Mouse (Mus musculus) kidney, embryonic 16.5 days (tissue): ENCODE data around the gene Gm17332. TPM values are rescaled to one million over a fixed set of nuclear protein-coding genes. Genes with fewer than 3 reads are reported as not detected.

Experiments used
- ATAC-seq: fragments of 200-750 bp; cut with Nextera tagmentation; 2 replicates; pipeline ENCODE4 v1.8.0; 2017; ENCODE audit warnings: moderate TSS enrichment; ENCODE audit not compliant: low FRiP score, low TSS enrichment
- H3K27ac ChIP-seq: fragments of 300-500 bp; sonication (generic); 2 replicates; pipeline ENCODE4 v1.5.1; 2014; ENCODE audit warnings: low read length
- H3K27me3 ChIP-seq: fragments of 300-500 bp; sonication (generic); 2 replicates; pipeline ENCODE4 v1.6.1; 2014; ENCODE audit warnings: low read length, control low read depth, mixed read lengths; ENCODE audit not compliant: insufficient read depth
- H3K36me3 ChIP-seq: fragments of 300-500 bp; sonication (generic); 2 replicates; pipeline ENCODE4 v1.6.1; 2014; ENCODE audit warnings: low read length, control low read depth, mixed read lengths; ENCODE audit not compliant: insufficient read depth
- H3K4me1 ChIP-seq: fragments of 300-500 bp; sonication (generic); 2 replicates; pipeline ENCODE4 v1.6.1; 2014; ENCODE audit warnings: low read length, control low read depth, mixed read lengths; ENCODE audit not compliant: insufficient read depth
- H3K4me2 ChIP-seq: fragments of 300-500 bp; sonication (generic); replicated peaks from 2 replicates; pipeline ENCODE4 v1.6.1; 2014; ENCODE audit warnings: low read depth, low read length
- H3K4me3 ChIP-seq: fragments of 300-500 bp; sonication (generic); 2 replicates; pipeline ENCODE4 v1.5.1; 2014; ENCODE audit warnings: mild to moderate bottlenecking, low read length
- H3K9ac ChIP-seq: fragments of 300-500 bp; sonication (generic); replicated peaks from 2 replicates; pipeline ENCODE4 v1.6.1; 2014; ENCODE audit warnings: low read length
- H3K9me3 ChIP-seq: fragments of 300-500 bp; sonication (generic); 2 replicates; pipeline ENCODE4 v1.6.1; 2016; ENCODE audit warnings: low read length, control low read depth
- WGBS: fragments of 180-500 bp; shearing (Covaris S2); extraction: QIAGEN DNeasy Blood & Tissue Kit; methylation state at CpG from one replicate; pipeline ENCODE4 v1.1.7; 2014; 5-methylcytosine and 5-hydroxymethylcytosine counted together
- polyA plus RNA-seq: library from polyadenylated mRNA; unstranded; fragments of >200 nt; fragmentation: Nextera tagmentation; extraction: Ambion mirVana; gene quantifications from 2 replicates; pipeline ENCODE4 v1.2.1, GENCODE M21; 2015

Gene Gm17332
- not detected in 2 replicates for polyA plus RNA-seq

DNA sequence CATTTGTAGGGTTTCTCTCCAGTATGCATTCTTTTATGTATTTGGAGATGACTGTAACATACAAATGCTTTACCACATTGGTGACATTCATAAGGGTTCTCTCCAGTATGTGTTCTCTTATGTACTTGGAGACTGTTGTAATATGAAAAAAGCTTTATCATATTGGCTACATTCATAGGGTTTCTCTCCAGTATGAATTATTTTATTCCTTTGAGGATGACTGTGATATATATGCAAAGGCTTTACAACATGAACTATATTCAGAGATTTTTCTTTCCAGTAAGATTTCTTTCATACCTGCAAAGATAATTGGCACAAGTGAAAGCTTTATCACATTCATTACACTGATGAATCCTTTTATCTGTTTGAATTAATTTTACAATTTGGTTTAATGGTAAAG, at the start of gene Gm17332:
Gm17332 (minus strand) TSS at position 101 of the 400 bp plus-strand sequence.
- peaks cover 7% of the 10 kb centered on the region; the same call in 1 of the 2 replicates for H3K9me3 ChIP-seq
- no peaks in the 10 kb centered on the region for H3K36me3 ChIP-seq
- H3K27me3 ChIP-seq, result no peaks in the 10 kb centered on the region
- H3K4me1 ChIP-seq, result no peaks in the 10 kb centered on the region
- H3K9ac ChIP-seq, result no peak within 1 kb of the TSS
- no peak within 1 kb of the TSS for H3K4me3 ChIP-seq
- H3K27ac ChIP-seq, result no peak within 1 kb of the TSS
- no peak within 1 kb of the TSS for H3K4me2 ChIP-seq
- no peak for ATAC-seq

DNA sequence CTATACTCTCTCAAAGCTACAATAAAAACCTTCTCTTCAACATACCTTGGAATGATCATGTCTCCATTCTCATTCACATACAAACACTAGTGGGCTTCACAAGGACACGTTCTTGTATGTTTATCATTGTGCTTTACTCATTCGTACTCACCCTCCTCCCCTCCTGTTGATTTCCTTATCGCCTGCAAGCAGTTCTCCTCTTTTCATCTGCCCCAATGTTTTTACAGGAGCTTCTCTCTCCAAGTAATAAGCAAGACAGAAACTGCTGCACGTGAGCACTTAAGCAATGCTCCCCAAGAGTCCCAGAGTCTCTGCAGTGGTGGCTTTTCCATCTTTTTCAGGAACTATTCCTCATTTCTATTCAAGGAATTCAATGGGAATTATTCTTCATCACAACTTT, 47.7 kb upstream of the Gm17332 start:
- Histone ChIP-seq H3K27me3 (no peaks in the 10 kb centered on the region), H3K9ac (no peak overlapping the region), H3K27ac (no peak overlapping the region), H3K4me2 (no peak overlapping the region), H3K4me1 (no peaks in the 10 kb centered on the region), H3K36me3 (no peaks in the 10 kb centered on the region), H3K9me3 (no peaks in the 10 kb centered on the region), H3K4me3 (no peak overlapping the region)
- ATAC-seq, result no peak
- WGBS, result 71% methylated on average over 4 of the region's 4 CpGs

DNA sequence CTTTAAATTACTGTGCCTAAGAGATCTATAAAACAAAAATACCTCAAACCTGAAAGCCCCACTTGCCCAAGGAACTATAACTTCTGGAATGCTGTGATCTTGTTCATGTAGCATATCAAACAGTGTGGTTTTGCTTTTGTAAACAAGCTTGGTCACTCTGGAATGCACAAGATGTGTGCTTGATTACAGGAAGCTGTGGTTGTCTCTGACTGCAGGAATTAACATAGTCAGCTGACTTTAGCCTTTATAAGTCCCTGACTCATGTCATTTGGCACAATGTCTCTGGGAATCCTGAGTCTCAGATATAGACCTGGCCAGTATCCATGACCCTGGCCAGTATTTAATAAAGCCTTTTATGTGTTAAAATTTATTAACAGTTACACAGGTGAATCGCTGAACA, 43.1 kb upstream of the Gm17332 start:
- Histone ChIP-seq H3K4me3 (no peak overlapping the region), H3K9me3 (no peaks in the 10 kb centered on the region), H3K27ac (no peak overlapping the region), H3K4me2 (no peak overlapping the region), H3K9ac (no peak overlapping the region), H3K4me1 (no peaks in the 10 kb centered on the region), H3K27me3 (no peaks in the 10 kb centered on the region), H3K36me3 (no peaks in the 10 kb centered on the region)
- WGBS, result 75% methylated on average over 1 of the region's 1 CpGs
- ATAC-seq, result peak; percentile 59; the same call in 1 of the 2 replicates

DNA sequence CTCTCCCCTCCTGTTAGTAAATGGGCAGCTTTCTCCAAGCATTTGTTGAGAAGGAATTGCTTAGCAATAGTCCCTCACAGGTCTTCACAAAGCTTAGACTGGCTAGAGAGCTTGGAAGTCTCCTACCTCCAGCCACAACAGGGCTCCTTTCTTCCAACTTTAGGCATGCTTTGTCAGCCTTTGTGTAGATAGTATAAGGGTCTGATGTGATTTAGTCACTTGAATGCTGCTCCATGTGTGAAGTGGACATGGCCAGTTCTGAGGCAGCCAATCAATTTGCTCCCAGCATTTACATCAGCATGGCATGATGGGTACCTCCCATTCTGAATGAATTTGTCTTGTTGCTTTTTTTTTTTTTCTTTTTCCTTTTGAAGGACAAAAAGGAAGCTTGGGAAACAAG, 35.7 kb upstream of the Gm17332 start:
- H3K27me3 ChIP-seq, result no peaks in the 10 kb centered on the region
- H3K4me2 ChIP-seq, result no peak overlapping the region
- ATAC-seq, result no peak
- no peak overlapping the region for H3K4me3 ChIP-seq
- no peaks in the 10 kb centered on the region for H3K9me3 ChIP-seq
- no peak overlapping the region for H3K27ac ChIP-seq
- H3K36me3 ChIP-seq, result no peaks in the 10 kb centered on the region
- H3K9ac ChIP-seq, result no peak overlapping the region
- H3K4me1 ChIP-seq, result no peaks in the 10 kb centered on the region

DNA sequence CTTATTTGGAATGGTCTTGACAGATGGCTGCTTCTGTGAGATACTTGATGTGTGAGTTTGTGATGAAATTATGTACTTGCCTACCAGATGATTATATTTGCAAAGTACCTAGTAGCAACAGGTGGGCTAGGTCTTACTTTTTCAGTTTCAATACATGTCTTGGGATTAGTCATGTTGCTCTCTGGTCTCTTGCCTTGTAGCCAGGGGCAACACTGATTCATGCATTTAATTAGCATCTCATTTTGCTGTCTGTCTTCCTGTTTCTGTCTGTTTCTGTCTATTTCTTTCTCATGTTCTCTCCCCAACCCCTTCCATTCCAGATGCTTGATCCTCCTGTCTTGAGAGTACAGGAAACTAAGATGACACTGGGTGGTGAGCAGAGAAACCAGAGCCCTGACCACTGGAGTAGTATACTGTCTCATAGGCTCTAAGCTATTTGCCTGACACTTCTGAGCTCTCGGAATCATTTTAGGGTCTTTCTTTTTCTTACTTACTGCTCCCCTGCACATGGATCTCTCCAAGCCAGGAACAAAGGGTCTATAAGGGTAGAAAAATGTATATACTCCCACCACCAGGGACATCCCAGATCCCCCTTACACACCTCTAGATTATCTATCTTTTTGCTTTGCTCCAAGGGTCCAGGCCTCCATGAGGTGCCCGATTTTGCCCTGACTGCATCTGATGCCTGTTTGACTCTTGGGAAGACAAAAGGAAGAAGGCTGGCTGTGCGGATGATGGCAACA, 13.5 kb upstream of the Gm17332 start:
- 81% methylated on average over 3 of the region's 3 CpGs for WGBS
- ATAC-seq, result no peak

DNA sequence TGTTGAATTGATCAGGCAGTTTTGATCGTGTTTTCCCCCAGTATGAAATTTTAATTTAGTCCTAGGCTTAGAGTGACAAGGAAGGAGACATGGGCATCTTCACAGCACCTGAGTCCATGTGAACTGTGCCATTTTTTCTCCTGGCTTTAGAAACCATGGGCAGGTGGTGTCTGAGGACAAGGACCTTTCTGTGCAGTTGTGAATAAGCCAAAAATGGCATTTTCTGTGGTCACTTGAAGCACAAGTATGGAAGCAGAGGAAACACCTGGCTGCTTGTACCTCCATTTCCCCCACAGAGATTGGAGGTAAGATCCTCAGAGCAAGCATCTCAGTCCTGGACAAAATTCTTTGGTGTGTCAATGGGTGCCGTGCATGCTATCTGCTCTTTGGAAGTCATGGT, 12.5 kb upstream of the Gm17332 start:
- Histone ChIP-seq H3K9ac (no peak overlapping the region), H3K9me3 (no peaks in the 10 kb centered on the region), H3K4me2 (no peak overlapping the region), H3K4me3 (no peak overlapping the region), H3K27me3 (no peaks in the 10 kb centered on the region), H3K27ac (no peak overlapping the region), H3K36me3 (no peaks in the 10 kb centered on the region), H3K4me1 (no peaks in the 10 kb centered on the region)
- 89% methylated on average over 2 of the region's 2 CpGs for WGBS
- no peak for ATAC-seq

More for the DNA sequence above, 13.5 kb upstream of the Gm17332 start:
- H3K4me3 ChIP-seq, result no peak overlapping the region
- H3K9me3 ChIP-seq, result no peaks in the 10 kb centered on the region
- no peaks in the 10 kb centered on the region for H3K36me3 ChIP-seq
- H3K4me2 ChIP-seq, result no peak overlapping the region
- no peaks in the 10 kb centered on the region for H3K4me1 ChIP-seq
- no peak overlapping the region for H3K27ac ChIP-seq
- H3K27me3 ChIP-seq, result no peaks in the 10 kb centered on the region
- no peak overlapping the region for H3K9ac ChIP-seq

DNA sequence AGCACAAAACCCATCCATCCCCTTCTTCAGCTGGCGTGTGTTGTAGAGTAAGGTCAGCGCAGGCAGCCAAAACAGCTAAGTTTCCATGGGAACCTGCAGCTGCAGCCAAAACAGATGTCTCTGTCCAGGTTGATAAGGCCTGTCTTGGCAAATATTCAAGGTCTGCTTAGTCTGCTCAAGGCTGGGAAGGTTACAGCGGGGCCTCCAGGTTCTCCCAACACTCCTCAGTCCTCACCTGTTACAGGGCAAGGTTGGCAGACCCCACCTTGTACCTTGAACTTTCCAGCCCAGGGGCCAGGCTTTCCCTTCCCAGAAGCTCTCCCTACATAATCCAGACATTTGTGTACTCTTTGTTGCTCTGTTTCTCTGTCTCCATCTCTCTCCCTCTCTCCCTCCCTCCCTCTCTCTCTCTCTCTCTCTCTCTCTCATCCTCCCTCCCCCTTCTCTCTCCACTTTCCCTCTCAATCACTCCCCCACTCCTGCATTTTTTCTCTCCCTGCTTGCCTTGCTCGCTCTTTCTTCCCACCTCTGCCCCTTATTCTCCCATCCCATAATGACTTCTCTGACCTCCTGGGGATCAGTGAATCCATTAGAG, 12.1 kb downstream of the Gm17332 start:
- Histone ChIP-seq H3K9me3 (no peaks in the 10 kb centered on the region), H3K9ac (no peak overlapping the region), H3K36me3 (no peaks in the 10 kb centered on the region), H3K27ac (no peak overlapping the region), H3K4me2 (peak overlapping the region; percentile 65), H3K27me3 (no peaks in the 10 kb centered on the region), H3K4me3 (no peak overlapping the region), H3K4me1 (no peaks in the 10 kb centered on the region)
- WGBS, result 4% methylated on average over 3 of the region's 4 CpGs
- ATAC-seq, result peak; percentile 76

DNA sequence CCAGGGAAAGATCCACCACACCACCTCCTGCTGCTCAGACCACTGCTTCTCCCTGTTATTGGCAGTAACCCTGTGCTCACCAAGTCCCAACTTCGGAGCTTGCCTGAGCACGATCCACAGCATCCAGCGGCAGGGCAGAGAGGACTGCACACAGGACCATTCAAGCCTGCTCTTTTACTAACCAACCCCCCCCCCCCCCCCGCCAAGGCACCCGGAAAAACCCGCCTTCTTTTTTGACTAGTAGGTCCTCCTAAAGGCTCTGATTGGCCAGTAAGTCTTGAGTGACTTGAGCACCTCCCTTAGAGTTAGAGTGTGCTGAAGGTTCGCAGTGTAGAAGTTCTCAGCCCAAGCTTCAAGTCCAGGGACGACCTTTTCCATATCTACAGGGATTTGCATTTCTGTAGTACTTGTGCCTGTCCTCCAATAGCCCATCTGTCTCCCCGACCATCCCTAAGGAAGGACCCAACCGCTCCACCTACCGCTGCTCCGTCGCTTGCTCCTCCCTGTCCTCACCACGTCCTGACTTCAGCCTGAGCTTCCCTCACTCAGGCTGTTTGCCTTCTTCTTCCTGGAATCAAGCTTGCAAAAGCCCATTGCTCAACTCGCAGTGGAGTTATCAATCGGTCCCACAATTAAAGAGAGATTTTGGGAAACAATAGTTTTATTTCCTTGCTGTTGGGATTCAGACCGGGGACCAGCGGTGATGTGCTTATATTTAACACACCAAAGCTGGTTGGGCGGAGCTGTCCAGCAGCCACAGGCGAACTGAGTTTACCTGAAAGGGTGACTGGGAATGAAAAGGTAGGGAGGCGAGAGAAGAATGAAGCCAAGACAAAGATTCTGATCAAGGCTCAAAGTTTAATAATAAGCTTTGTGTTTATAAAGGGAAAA, 12.9 kb downstream of the Gm17332 start:
- Histone ChIP-seq H3K4me1 (no peaks in the 10 kb centered on the region), H3K27me3 (no peaks in the 10 kb centered on the region), H3K36me3 (no peaks in the 10 kb centered on the region), H3K27ac (no peak overlapping the region), H3K9me3 (no peaks in the 10 kb centered on the region), H3K4me3 (peak overlapping the region; percentile 44), H3K9ac (no peak overlapping the region), H3K4me2 (peak overlapping the region; percentile 65)
- 2% methylated on average over 21 of the region's 21 CpGs for WGBS
- peak; percentile 82 for ATAC-seq

DNA sequence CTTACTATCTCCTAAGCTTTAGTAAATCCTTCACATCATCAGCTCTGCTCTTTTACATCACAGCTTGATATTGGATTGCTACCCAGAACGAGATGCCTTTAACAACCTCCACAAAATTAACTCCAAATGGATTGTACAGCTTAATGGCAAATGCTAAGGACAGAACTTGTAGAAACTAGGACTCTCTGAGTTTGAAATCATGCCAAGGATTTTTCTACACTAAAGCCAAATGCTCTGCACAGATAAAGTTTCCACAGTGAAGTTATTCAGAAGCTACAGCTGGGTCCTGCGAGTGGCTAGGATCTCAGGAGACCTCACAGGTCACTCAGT, 13.5 kb downstream of the Gm17332 start:
- peak overlapping the region; percentile 65 for H3K4me2 ChIP-seq
- H3K9ac ChIP-seq, result no peak overlapping the region
- H3K27me3 ChIP-seq, result no peaks in the 10 kb centered on the region
- ATAC-seq, result no peak
- H3K4me3 ChIP-seq, result 0 out of 2 replicates have a peak overlapping the region, but pooled peaks have one; percentile 44
- no peak overlapping the region for H3K27ac ChIP-seq
- no peaks in the 10 kb centered on the region for H3K36me3 ChIP-seq
- H3K4me1 ChIP-seq, result no peaks in the 10 kb centered on the region
- no peaks in the 10 kb centered on the region for H3K9me3 ChIP-seq
- WGBS, result 26% methylated on average over 2 of the region's 2 CpGs
